Mouse (Mus musculus) kidney, adult 9 months (tissue): ENCODE results near the gene Dthd1.

Experiments used
- DNase-seq: peaks from one replicate; pipeline ENCODE4 v3.0.0; 2022

The Dthd1 gene

GRCm38 (mm10) chr5:62813402-62814071 lies at the start of gene Dthd1:
Gene Dthd1, plus strand, starts transcription at chr5:62813823.
- no peak for DNase-seq

DNA sequence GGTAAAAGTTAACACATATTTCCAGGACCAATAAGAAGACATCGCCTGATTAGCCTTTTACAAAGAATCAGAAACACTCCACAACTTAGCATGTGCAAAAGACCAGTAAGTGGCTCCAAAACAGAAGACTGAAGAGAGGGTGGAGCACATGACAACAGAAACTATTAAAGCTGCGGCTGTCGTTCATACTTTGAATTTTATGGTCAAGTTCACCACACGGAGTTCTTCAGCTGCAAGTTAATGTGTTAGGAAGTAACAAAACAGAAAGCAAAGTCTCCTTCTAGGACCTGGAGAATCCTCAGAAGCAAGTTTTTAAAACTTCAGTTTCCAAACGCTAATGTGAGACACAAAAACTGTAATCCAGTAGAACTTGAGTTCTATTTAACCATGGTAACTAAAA lies 49.5 kb upstream of the Dthd1 start:
- DNase-seq, result peak; percentile 68

DNA sequence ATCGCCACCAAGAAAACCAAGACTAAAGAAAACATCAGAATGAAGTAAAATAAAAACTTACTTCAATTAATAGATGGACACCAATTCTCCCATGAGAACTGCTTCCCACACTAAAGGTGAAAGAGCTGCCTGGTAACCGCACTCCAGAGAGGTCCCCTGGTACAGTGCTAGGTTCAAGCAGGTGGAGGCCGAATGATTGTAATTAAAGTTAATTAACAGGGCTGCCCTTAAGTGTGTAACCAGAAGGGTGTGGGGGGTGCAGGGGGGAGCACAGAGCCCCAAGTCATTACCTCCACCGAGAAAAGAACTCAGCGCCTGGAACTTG lies 48.2 kb upstream of the Dthd1 start:
- DNase-seq, result peak; percentile 34

DNA sequence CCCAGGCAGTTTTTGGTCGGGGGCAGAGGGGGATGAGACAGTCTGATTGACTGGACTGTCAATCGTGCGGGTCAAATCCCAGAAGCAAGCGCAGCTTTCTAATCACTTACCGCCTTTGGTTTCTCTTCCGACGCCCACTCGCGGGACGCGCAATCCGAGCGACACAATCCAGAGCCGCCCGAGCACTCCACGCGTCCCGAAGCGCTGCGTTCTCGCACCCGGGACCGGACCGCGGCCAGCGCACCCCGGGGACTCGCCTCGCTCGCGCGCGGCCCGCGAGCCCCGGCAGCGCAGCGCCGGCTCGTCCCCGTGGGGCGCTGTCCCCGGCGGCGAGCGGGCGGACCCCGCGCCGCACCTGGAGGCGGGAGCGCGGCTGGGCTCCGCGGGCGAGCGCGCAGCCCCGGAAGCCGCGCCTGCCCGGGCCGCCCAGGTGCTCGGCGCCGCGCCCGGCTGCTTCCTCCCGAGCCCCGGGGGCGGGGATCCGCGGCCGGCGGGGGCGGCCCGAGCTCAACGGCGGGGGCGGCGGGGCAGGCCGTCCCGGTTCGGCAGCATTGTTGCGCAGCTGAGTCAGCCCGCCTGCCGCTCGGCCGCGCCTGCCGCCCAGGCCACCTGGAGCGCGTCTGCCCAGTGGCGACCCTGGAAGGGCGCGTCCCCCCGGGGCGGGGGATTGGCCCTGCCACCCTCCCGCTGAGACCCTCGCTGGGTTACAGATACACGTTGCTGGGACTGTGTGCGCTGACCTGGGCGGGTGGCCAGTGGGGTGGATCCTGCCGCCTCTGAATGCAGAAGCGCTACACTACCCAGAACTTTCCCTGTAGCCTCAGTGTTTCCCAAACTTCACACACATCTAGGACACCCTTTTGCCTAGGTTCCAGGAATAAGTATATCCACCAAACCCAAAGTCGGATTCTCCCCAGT lies 47.6 kb upstream of the Dthd1 start, which contains the start of gene Arap2:
TSS of gene Arap2 (minus strand) at position 376 of the 918 bp plus-strand sequence.
- peak; percentile 74 for DNase-seq

- DNase-seq, result no peak
Measured at GRCm38 (mm10) chr5:62771775-62772599, 41.6 kb upstream of the Dthd1 start.

DNA sequence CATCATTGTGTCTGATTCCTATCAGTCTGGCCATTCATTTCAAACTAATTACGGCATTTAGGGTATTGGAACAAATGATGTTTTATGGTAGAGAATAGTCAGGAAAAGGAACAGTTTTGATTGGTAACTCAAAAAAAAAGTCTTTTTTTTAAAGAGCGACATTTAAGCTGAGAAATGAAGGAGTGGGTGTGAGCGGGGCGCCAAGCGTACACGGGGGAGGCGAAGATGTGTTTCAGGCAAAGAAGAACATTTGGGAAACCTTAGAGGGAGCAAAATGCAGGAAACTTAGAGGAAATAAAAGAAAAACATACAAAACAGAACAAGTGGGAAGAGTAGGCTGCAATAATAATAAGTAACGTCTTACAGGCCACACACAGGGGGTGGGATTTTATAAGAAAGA lies 35.8 kb upstream of the Dthd1 start:
- no peak for DNase-seq

DNA sequence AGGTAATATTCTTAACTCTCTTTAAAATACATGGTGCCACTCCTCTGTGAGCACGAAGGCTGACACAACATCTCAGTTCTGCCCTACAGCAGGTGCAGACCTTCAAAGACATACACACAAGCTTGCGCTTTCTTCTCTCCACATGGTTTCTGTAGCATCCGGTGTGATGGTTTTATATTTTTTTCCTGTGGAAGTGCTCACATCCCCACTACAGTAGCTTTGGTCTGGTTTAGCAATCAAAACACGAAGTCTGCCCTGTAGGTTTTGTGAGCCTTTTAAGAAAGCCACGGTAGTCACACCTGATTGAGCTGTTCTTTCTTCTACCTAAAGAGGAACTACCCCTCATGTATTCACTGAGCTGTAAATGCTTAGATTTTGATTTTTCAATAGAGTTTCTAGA lies 34.9 kb upstream of the Dthd1 start:
- no peak for DNase-seq

DNA sequence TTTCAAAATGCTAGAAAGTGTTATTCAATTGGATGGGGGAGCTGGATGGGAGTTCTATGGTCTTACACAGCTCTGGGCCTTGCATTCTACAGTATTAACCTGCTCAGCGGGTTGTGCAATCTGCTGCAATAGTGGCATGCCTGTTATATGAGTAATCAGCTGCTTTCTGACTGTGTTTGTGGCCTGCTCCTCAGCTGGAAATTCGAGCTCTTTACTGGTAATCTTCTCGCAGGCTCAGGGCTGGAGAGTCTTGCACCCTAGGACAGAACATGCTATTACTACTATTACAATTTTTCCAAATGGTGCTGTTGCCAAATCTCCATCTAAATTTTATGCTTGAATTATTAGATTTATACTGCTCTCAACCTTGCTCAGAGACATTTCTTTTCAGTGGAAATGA lies 26.8 kb upstream of the Dthd1 start:
- no peak for DNase-seq

DNA sequence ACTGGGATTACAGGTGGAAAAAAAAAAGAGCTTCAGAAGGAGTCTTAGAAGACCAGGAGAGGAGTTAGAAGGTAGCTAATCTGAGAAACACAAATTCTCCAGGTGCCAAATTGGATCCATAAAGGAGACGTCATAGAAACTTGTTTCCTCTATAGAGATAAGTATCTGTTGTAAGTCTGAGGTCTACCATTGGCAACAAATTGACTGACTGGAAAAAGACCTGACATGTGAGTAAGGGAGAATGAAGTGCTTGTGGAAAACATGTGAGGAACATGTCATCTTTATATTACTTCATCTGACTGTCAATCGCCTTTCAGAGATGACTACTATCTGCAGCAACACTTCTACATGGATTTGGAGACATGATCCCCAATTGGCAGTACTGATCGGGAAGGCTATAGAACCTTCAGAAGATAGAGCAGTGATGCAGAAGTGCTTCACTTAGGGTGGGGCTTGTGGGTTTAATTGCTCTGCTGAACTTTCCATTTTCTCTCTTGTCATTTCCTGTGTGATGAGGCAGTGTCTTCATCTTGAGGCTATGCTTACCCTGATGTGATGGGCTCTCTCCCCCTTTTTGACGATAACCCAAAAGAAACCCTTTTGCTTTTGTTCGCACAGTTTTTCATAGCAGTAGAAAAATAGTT lies 22.6 kb upstream of the Dthd1 start:
- DNase-seq, result no peak

DNA sequence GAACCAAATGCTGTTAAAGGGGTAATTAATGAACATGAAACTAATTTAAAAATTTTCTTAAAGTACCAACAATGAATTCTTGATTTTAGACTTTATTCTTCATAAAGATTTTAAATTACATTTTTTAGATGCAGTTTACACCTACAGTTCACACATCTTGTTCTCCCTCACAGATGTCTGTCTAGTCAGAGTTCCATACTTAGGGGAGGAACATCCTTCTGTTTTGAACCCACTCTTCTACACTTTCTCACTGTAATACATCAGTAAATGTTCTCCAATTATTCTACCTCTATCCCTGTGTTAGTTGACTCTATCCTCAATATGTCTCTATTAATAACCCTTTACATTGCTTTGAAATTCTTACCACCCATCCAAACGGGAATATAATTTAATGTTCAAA lies 20.8 kb upstream of the Dthd1 start:
- no peak for DNase-seq

GRCm38 (mm10) chr5:62814072-62814414 lies 420 bp downstream of the Dthd1 start:
- no peak for DNase-seq

GRCm38 (mm10) chr5:62815741-62816140 lies 2.1 kb downstream of the Dthd1 start:
- no peak for DNase-seq

GRCm38 (mm10) chr5:62819567-62819966 lies 5.9 kb downstream of the Dthd1 start:
- no peak for DNase-seq

DNA sequence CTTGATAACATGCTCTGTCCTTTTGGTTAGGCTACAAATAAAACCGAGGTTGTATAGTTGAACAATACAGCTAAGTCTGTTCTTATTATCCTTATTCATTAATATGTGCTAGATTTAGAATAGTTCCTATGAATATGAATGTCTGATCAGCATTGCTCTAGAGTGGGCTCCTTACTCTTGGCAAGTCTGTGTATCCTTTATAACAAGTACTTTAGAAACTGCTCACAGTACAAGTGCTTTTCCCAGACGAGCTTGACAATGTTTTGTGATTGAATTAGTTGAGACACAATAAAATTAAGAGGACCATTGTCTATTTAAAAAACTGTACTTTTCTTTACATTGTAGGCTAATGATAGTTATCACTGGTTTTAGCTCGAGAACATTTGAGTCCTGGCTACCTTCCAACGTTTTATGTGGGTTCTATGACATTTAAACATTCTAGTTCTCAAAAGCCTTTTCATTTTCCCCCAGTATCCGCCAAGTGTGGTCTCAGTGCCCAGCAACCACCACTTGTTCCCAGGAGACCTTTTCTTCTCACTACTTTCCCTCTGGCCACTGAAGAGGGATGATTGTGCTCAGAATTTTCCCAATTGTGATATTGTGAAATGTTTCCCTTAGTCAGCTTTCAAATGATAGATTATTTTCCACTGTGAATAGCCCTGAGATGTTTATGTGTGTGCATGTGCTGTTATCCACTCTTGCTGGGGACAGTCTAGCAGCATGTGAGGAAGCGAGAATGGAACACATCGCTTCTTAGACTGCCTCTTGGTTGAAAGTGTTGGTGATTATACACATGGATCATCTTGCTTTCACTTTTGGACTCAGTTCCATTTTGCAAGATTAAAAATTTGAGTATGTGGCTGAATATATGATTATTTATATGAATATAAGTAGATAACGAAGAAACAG lies 7.0 kb downstream of the Dthd1 start:
- DNase-seq, result no peak

DNA sequence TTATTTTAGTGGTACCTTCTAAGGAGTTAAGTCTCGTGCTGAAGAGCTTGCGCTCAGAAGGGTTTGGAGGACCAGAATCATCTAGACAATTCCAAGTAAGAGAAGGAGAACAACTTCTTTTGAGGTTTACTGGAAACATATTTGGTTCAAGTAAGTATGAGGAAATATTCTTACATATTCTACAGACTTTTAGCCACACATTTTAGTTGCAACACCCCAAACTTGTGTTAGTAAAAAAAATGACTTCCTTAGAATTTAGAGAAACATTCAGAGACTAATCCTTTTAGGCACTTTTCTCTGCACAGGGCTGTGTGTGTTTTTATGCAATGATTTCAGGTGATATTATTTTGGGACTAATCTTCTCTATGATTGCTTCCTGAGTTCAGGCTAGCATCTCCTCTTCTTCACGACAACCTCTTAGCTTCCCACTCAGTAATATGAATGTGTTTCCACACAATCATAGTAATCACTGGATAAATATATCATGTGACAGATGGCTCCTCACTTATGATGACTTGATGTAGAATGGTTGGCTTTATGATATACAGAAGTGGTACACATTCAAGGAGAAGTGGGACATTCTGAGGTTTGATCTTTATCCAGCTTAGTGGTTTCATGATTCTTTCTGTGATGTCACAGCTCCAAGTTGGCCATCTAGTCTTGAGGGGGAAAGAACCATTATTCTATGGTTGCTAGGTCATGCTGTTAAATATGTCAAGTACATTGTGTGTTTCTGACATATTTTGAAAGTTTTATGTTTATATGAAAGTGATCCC lies 29.5 kb downstream of the Dthd1 start:
- DNase-seq, result no peak

DNA sequence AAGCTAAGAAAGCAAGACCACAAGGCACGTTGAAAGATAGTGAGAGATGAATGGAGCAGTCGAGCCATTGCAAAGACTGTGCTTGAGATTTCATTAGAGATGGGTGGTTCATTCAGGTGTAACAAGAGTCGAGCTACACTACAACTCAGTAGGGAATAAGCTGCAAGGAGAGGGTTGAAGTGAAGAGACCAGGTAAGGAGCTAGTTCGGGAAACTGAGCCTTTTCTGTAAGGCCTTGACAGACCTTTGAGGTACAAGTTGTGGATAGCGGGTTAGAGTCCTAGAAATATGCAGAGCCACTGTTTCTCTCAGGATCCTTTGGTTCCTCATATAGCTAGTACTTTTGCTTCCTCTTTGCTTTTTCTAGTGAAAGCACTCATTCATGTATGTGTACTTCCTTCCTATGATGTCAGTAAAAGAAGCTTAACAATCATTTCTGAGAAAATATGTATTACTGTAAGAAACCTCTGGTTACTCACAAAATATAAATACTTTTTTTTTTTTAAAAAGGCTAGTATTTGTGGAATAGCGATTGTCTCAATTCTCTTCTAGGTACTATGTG lies 33.0 kb downstream of the Dthd1 start:
- no peak for DNase-seq

DNA sequence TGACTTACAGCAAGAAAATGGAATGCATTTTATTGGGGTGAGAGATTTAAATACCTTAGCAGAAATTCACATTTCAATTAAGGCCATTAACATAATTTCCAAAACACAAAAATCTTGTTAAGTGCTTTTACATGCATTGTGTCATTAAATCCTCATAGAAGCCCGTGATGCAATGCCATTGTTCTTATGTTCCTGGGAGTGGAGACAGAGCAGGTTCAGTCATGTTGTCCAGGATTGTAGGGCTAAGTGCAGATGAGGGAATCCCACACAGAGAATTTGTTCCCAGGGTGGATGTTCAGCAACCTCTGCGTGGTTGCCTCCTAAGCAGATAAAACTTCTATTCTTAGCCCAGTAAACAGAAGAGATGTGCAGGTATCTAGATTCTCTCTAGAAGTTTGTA lies 37.7 kb downstream of the Dthd1 start:
- DNase-seq, result no peak

GRCm38 (mm10) chr5:62854361-62854844 lies 40.8 kb downstream of the Dthd1 start:
- no peak for DNase-seq

GRCm38 (mm10) chr5:62857502-62857901 lies 43.9 kb downstream of the Dthd1 start:
- no peak for DNase-seq

GRCm38 (mm10) chr5:62858282-62858681 lies 44.7 kb downstream of the Dthd1 start:
- DNase-seq, result no peak

DNA sequence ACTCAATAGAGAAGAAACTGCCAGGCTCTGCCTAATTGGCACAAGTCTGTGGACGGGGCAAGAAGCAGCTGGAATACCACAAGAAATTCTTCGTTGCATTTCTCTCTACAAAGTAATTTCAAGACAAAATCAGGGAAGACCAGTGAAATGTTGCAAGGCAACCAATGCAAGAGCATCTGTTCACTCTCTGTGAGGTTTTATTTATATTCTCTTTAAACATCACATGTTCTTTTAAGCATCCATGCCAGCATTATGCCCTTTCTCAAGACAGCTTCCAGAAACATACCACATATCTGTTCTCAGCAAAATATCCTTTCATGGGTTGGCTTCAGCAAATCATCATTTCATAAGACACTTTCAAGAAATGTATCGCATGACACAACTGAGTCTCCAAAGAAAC lies 50.7 kb downstream of the Dthd1 start:
- DNase-seq, result no peak
